10 mouse cellular contexts compared by ENCODE assay signal in genomic region chr8:70317872-70318271, GRCm38 (mm10). TPM values are rescaled to one million over a fixed set of nuclear protein-coding genes. Genes with fewer than 3 reads are reported as not detected.
DNase-seq lines count a peak whose midpoint lies in the region; ATAC-seq and TF ChIP-seq lines count a peak whose summit lies in the region.
"Had no signal": no experiment of that assay in that cellular context is flagged by ENCODE, and none has a peak within 500 bp of the region (broad histone marks: within the 10 kb centered on the region; RNA-seq: fewer than 3 reads in every experiment).

No protein-coding gene starts in this region.

- H3K9ac ChIP-seq in limb, embryonic 14.5 days (ENCODE audit: low read depth, low read length, severe bottlenecking) = 0 out of 2 replicates have a peak overlapping the region, but pooled peaks have one; percentile 12
- H3K9ac ChIP-seq in neural tube, embryonic 14.5 days (replicated peaks; ENCODE audit: low read depth, low read length) = peak overlapping the region; percentile 74; the same call in 1 of the 2 replicates
- H3K9ac ChIP-seq in intestine, embryonic 15.5 days = no peak overlapping the region
- no peak overlapping the region for H3K9ac ChIP-seq in stomach, postnatal 0 days (ENCODE audit: low read length)

- no peak for TF ChIP-seq EP300 in stomach, postnatal 0 days (optimal IDR thresholded peaks at IDR 0.05)

- H3K27ac ChIP-seq in limb, embryonic 14.5 days (replicated peaks; ENCODE audit: low read depth, low read length) = no peak overlapping the region
- H3K27ac ChIP-seq in neural tube, embryonic 14.5 days (ENCODE audit: low read depth, low read length) = no peak overlapping the region
- no peak overlapping the region for H3K27ac ChIP-seq in intestine, embryonic 15.5 days
- H3K27ac ChIP-seq in stomach, postnatal 0 days (replicated peaks) = no peak overlapping the region
- H3K27ac ChIP-seq: heart, adult 2 months had no signal

- 81% methylated on average over 5 of the region's 5 CpGs for WGBS in limb, embryonic 14.5 days
- WGBS in neural tube, embryonic 14.5 days = 90% methylated on average over 5 of the region's 5 CpGs
- WGBS in intestine, embryonic 15.5 days = 84% methylated on average over 5 of the region's 5 CpGs
- 82% methylated on average over 5 of the region's 5 CpGs for WGBS in stomach, postnatal 0 days

- peak; percentile 33 to 63 for DNase-seq in gastrocnemius, adult 8-10 months (ENCODE audit: low spot score in 2 of 2)
- no peak for DNase-seq in gastrocnemius, postnatal 10 days
- DNase-seq in gastrocnemius, postnatal 25 days = peak; percentile 64
- DNase-seq in limb, embryonic 14.5 days (ENCODE audit: low spot score) = no peak
- no peak for DNase-seq in stomach, postnatal 0 days (ENCODE audit: low spot score)
- DNase-seq in right cerebral cortex, adult 2 months (ENCODE audit: low spot score in 2 of 2) = no peak
- DNase-seq: heart, adult 2 months; kidney, postnatal 25 days had no signal

- no peak for TF ChIP-seq POLR2A in limb, embryonic 14.5 days (IDR thresholded peaks at IDR 0.05; ENCODE audit: borderline replicate concordance, extremely low read depth, insufficient read depth, insufficient read length)

- peaks cover 18% of the 10 kb centered on the region for H3K36me3 ChIP-seq in limb, embryonic 14.5 days (ENCODE audit: control insufficient read depth, insufficient read depth, low read length)
- H3K36me3 ChIP-seq in neural tube, embryonic 14.5 days (ENCODE audit: control insufficient read depth, insufficient read depth, low read length) = peaks cover 12% of the 10 kb centered on the region; the same call in 1 of the 2 replicates
- peaks cover 7% of the 10 kb centered on the region for H3K36me3 ChIP-seq in intestine, embryonic 15.5 days
- no peaks in the 10 kb centered on the region; the same call in 1 of the 2 replicates for H3K36me3 ChIP-seq in stomach, postnatal 0 days (ENCODE audit: control insufficient read depth, insufficient read depth, low read length)

- no peak overlapping the region for H3K4me3 ChIP-seq in limb, embryonic 14.5 days (replicated peaks; ENCODE audit: low read length)
- H3K4me3 ChIP-seq in neural tube, embryonic 14.5 days (ENCODE audit: low read depth, low read length) = no peak overlapping the region; the same call in 1 of the 2 replicates
- no peak overlapping the region for H3K4me3 ChIP-seq in intestine, embryonic 15.5 days (replicated peaks)
- no peak overlapping the region for H3K4me3 ChIP-seq in stomach, postnatal 0 days (ENCODE audit: low read depth, low read length)
- H3K4me3 ChIP-seq: heart, adult 2 months had no signal

- no peaks in the 10 kb centered on the region for H3K27me3 ChIP-seq in limb, embryonic 14.5 days (ENCODE audit: control insufficient read depth, insufficient read depth, low read length)
- no peaks in the 10 kb centered on the region for H3K27me3 ChIP-seq in neural tube, embryonic 14.5 days (ENCODE audit: control insufficient read depth, insufficient read depth, low read length)
- no peaks in the 10 kb centered on the region for H3K27me3 ChIP-seq in intestine, embryonic 15.5 days (replicated peaks)
- no peaks in the 10 kb centered on the region for H3K27me3 ChIP-seq in stomach, postnatal 0 days (ENCODE audit: control insufficient read depth, insufficient read depth, low read length)

- peaks cover 22% of the 10 kb centered on the region for H3K4me1 ChIP-seq in limb, embryonic 14.5 days (ENCODE audit: control insufficient read depth, insufficient read depth, low read length)
- peaks cover 21% of the 10 kb centered on the region for H3K4me1 ChIP-seq in neural tube, embryonic 14.5 days (ENCODE audit: control insufficient read depth, insufficient read depth, low read length)
- H3K4me1 ChIP-seq in intestine, embryonic 15.5 days (replicated peaks) = peaks cover 25% of the 10 kb centered on the region
- H3K4me1 ChIP-seq in stomach, postnatal 0 days (replicated peaks; ENCODE audit: control insufficient read depth, insufficient read depth) = no peaks in the 10 kb centered on the region

- no peak overlapping the region; the same call in 1 of the 2 replicates for H3K4me2 ChIP-seq in limb, embryonic 14.5 days (replicated peaks; ENCODE audit: low read depth, low read length, severe bottlenecking)
- H3K4me2 ChIP-seq in neural tube, embryonic 14.5 days (ENCODE audit: low read depth, low read length) = peak overlapping the region; percentile 85; the same call in 1 of the 2 replicates
- no peak overlapping the region for H3K4me2 ChIP-seq in intestine, embryonic 15.5 days (replicated peaks)
- no peak overlapping the region for H3K4me2 ChIP-seq in stomach, postnatal 0 days (replicated peaks; ENCODE audit: low read depth)

- TF ChIP-seq CTCF in stomach, postnatal 0 days (IDR thresholded peaks at IDR 0.05; ENCODE audit: low read depth) = no peak

- H3K9me3 ChIP-seq in limb, embryonic 14.5 days (ENCODE audit: control insufficient read depth, low read length) = no peaks in the 10 kb centered on the region
- no peaks in the 10 kb centered on the region for H3K9me3 ChIP-seq in neural tube, embryonic 14.5 days (ENCODE audit: control insufficient read depth, low read length)
- no peaks in the 10 kb centered on the region for H3K9me3 ChIP-seq in intestine, embryonic 15.5 days
- no peaks in the 10 kb centered on the region for H3K9me3 ChIP-seq in stomach, postnatal 0 days (ENCODE audit: control insufficient read depth, low read length)

- no peak for ATAC-seq in limb, embryonic 14.5 days (ENCODE audit: low FRiP score, low read depth)
- no peak for ATAC-seq in neural tube, embryonic 14.5 days (ENCODE audit: low read depth)
- no peak for ATAC-seq in intestine, embryonic 15.5 days
- ATAC-seq in stomach, postnatal 0 days (ENCODE audit: low FRiP score, low TSS enrichment) = no peak

RNA-seq across cellular contexts. Expression of gene Cers1, which starts 2.3 kb away (rescaled TPM):
- 10 to 100 TPM; 16.5 to 25.1 (median 20.2) TPM for total RNA-seq in gastrocnemius, adult 8-10 months (2022)
- total RNA-seq in gastrocnemius, postnatal 10 days (2021) = 10 to 100 TPM; 20.0 to 23.6 TPM
- 10 to 100 TPM; 13.8 to 15.8 TPM for total RNA-seq in gastrocnemius, postnatal 25 days (2021)
- polyA plus RNA-seq in limb, embryonic 14.5 days (2012; rRNA removed) = 12.4 and 22.0 TPM in 2 replicates
- polyA plus RNA-seq in limb, embryonic 14.5 days (2014; fragmentation: Nextera tagmentation; extraction: Ambion mirVana) = 12.0 and 12.9 TPM in 2 replicates
- 33.4 and 42.9 TPM in 2 replicates for polyA plus RNA-seq in neural tube, embryonic 14.5 days (2014; fragmentation: Nextera tagmentation; extraction: Ambion mirVana)
- 3.6 TPM in 2 replicates for polyA plus RNA-seq in intestine, embryonic 15.5 days (2015; fragmentation: Nextera tagmentation; extraction: Ambion mirVana)
- polyA plus RNA-seq in stomach, postnatal 0 days (2015; fragmentation: Nextera tagmentation; extraction: Ambion mirVana) = 2.0 and 2.6 TPM in 2 replicates

RNA-seq across cellular contexts. Expression of gene Gdf1, which starts 11.7 kb away (rescaled TPM):
- 1 to 10 TPM in 1 of 4 experiments, under 1 TPM in 1, not detected in 2; 0.75 to 2.7 TPM for total RNA-seq in gastrocnemius, adult 8-10 months (2022)
- 1 to 10 TPM; 3.9 to 5.3 TPM for total RNA-seq in gastrocnemius, postnatal 10 days (2021)
- 1 to 10 TPM in 1 of 2 experiments, under 1 TPM in 1; 0.72 to 2.5 TPM for total RNA-seq in gastrocnemius, postnatal 25 days (2021)
- 5.4 and 5.7 TPM in 2 replicates for polyA plus RNA-seq in limb, embryonic 14.5 days (2012; rRNA removed)
- 1.2 TPM in 2 replicates for polyA plus RNA-seq in limb, embryonic 14.5 days (2014; fragmentation: Nextera tagmentation; extraction: Ambion mirVana)
- 2.1 and 7.5 TPM in 2 replicates for polyA plus RNA-seq in neural tube, embryonic 14.5 days (2014; fragmentation: Nextera tagmentation; extraction: Ambion mirVana)
- 0.38 and 1.4 TPM in 2 replicates for polyA plus RNA-seq in intestine, embryonic 15.5 days (2015; fragmentation: Nextera tagmentation; extraction: Ambion mirVana)
- 0.53 TPM in 2 replicates for polyA plus RNA-seq in stomach, postnatal 0 days (2015; fragmentation: Nextera tagmentation; extraction: Ambion mirVana)
- total RNA-seq: heart, adult 2 months had no signal

RNA-seq across cellular contexts. Expression of gene Cope, which starts 15.6 kb away (rescaled TPM):
- total RNA-seq in gastrocnemius, adult 8-10 months (2022) = 100 to 1,000 TPM; 112 to 126 (median 121) TPM
- total RNA-seq in gastrocnemius, postnatal 10 days (2021) = 100 to 1,000 TPM; 140 to 158 TPM
- 100 to 1,000 TPM; 113 to 119 TPM for total RNA-seq in gastrocnemius, postnatal 25 days (2021)
- 379 and 443 TPM in 2 replicates for polyA plus RNA-seq in limb, embryonic 14.5 days (2012; rRNA removed)
- polyA plus RNA-seq in limb, embryonic 14.5 days (2014; fragmentation: Nextera tagmentation; extraction: Ambion mirVana) = 340 and 371 TPM in 2 replicates
- 285 and 327 TPM in 2 replicates for polyA plus RNA-seq in neural tube, embryonic 14.5 days (2014; fragmentation: Nextera tagmentation; extraction: Ambion mirVana)
- 331 and 429 TPM in 2 replicates for polyA plus RNA-seq in intestine, embryonic 15.5 days (2015; fragmentation: Nextera tagmentation; extraction: Ambion mirVana)
- 347 and 366 TPM in 2 replicates for polyA plus RNA-seq in stomach, postnatal 0 days (2015; fragmentation: Nextera tagmentation; extraction: Ambion mirVana)

RNA-seq across cellular contexts. Expression of gene Ddx49, which starts 15.6 kb away (rescaled TPM):
- 10 to 100 TPM; 25.8 to 35.3 (median 33.9) TPM for total RNA-seq in gastrocnemius, adult 8-10 months (2022)
- total RNA-seq in gastrocnemius, postnatal 10 days (2021) = 10 to 100 TPM; 28.6 to 29.5 TPM
- total RNA-seq in gastrocnemius, postnatal 25 days (2021) = 10 to 100 TPM; 26.9 to 30.7 TPM
- 58.1 and 66.2 TPM in 2 replicates for polyA plus RNA-seq in limb, embryonic 14.5 days (2012; rRNA removed)
- polyA plus RNA-seq in limb, embryonic 14.5 days (2014; fragmentation: Nextera tagmentation; extraction: Ambion mirVana) = 52.9 and 55.4 TPM in 2 replicates
- 44.5 and 45.9 TPM in 2 replicates for polyA plus RNA-seq in neural tube, embryonic 14.5 days (2014; fragmentation: Nextera tagmentation; extraction: Ambion mirVana)
- 45.8 and 52.7 TPM in 2 replicates for polyA plus RNA-seq in intestine, embryonic 15.5 days (2015; fragmentation: Nextera tagmentation; extraction: Ambion mirVana)
- 35.0 and 36.0 TPM in 2 replicates for polyA plus RNA-seq in stomach, postnatal 0 days (2015; fragmentation: Nextera tagmentation; extraction: Ambion mirVana)

RNA-seq across cellular contexts. Expression of gene Upf1, which starts 35.2 kb away (rescaled TPM):
- total RNA-seq in gastrocnemius, adult 8-10 months (2022) = 10 to 100 TPM; 29.7 to 32.7 (median 30.8) TPM
- total RNA-seq in gastrocnemius, postnatal 10 days (2021) = 10 to 100 TPM; 34.2 to 37.3 TPM
- 10 to 100 TPM; 28.9 to 29.5 TPM for total RNA-seq in gastrocnemius, postnatal 25 days (2021)
- 39.0 and 47.6 TPM in 2 replicates for polyA plus RNA-seq in limb, embryonic 14.5 days (2012; rRNA removed)
- 22.3 and 25.5 TPM in 2 replicates for polyA plus RNA-seq in limb, embryonic 14.5 days (2014; fragmentation: Nextera tagmentation; extraction: Ambion mirVana)
- 14.4 and 15.0 TPM in 2 replicates for polyA plus RNA-seq in neural tube, embryonic 14.5 days (2014; fragmentation: Nextera tagmentation; extraction: Ambion mirVana)
- polyA plus RNA-seq in intestine, embryonic 15.5 days (2015; fragmentation: Nextera tagmentation; extraction: Ambion mirVana) = 14.6 and 15.7 TPM in 2 replicates
- 9.5 and 9.6 TPM in 2 replicates for polyA plus RNA-seq in stomach, postnatal 0 days (2015; fragmentation: Nextera tagmentation; extraction: Ambion mirVana)

Comparison
In these comparisons a context has a peak if more than half of its experiments do, and no peak if none do; other contexts are left out.
1. DNase-seq: peak in gastrocnemius, adult 8-10 months (2 of 2) and gastrocnemius, postnatal 25 days (single experiment); none in gastrocnemius, postnatal 10 days (single experiment), limb, embryonic 14.5 days (single experiment), stomach, postnatal 0 days (single experiment) and right cerebral cortex, adult 2 months (0 of 2).
2. H3K9ac ChIP-seq: peak in limb, embryonic 14.5 days (single experiment) and neural tube, embryonic 14.5 days (single experiment); none in intestine, embryonic 15.5 days (single experiment) and stomach, postnatal 0 days (single experiment).